Mouse (Mus musculus): ENCODE results near the gene Glmp.
"Not testable (repeated sequence)": the region's sequence is repeated elsewhere in the genome, so short reads cannot be mapped to it uniquely, and the experiment has no call there.

DNA sequence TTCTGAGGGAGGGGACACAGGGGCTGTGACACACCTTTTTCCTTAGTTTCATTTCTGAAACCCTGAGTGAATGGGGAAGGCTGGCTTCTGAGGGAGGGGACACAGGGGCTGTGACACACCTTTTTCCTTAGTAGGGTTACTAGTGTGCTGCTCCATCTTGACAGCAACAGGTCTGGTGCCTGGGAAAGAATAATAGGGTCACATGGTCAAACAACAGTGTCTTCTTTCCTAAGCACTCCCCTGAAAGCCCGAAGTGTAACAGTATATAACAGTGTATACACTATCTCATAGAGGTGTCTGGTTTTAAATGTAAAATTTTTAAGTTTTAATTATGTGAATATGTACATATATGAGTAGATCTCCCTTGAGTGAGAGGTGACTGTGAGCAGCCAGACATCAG is 29.6 kb upstream of the Glmp start:
- TF ChIP-seq CTCF, EP300 (IDR thresholded peaks at IDR 0.05; ENCODE audit: low read depth): not testable (repeated sequence)

Measured in liver, postnatal 0 days (tissue).